Mouse (Mus musculus): ENCODE measurements at regions not wholly inside any gene's neighbourhood (a gene's known extent, or its start where the extent isn't known, plus 50 kb on each side); places are given as distances from the start of the nearest gene placed in this dataset.

- no peak for ATAC-seq (ENCODE audit: low FRiP score, low TSS enrichment)
- no peak overlapping the region for H3K9ac ChIP-seq (ENCODE audit: low read length)
- no peak overlapping the region for H3K27ac ChIP-seq (replicated peaks)
- WGBS = 33% methylated on average over 7 of the region's 7 CpGs
- H3K36me3 ChIP-seq (ENCODE audit: control insufficient read depth, insufficient read depth, low read length) = no peaks in the 10 kb centered on the region
- H3K27me3 ChIP-seq (ENCODE audit: control insufficient read depth, insufficient read depth, low read length) = no peaks in the 10 kb centered on the region
- H3K4me2 ChIP-seq (replicated peaks; ENCODE audit: low read depth) = no peak overlapping the region
- no peaks in the 10 kb centered on the region for H3K9me3 ChIP-seq (ENCODE audit: control insufficient read depth, low read length)
- no peak overlapping the region for H3K4me3 ChIP-seq (ENCODE audit: low read depth, low read length)
- H3K4me1 ChIP-seq (replicated peaks; ENCODE audit: control insufficient read depth, insufficient read depth) = no peaks in the 10 kb centered on the region
- DNase-seq (ENCODE audit: low spot score) = no peak
- no peak for TF ChIP-seq EP300 (optimal IDR thresholded peaks at IDR 0.05)
- TF ChIP-seq CTCF (IDR thresholded peaks at IDR 0.05; ENCODE audit: low read depth) = no peak
These were observed 712.1 kb upstream of the Tenm3 start for GRCm38 (mm10) chr8:49555724-49556457.

- WGBS = 61% methylated on average over 3 of the region's 3 CpGs
- no peak overlapping the region for H3K4me2 ChIP-seq (replicated peaks; ENCODE audit: low read depth)
- DNase-seq (ENCODE audit: low spot score) = no peak
- H3K9ac ChIP-seq (ENCODE audit: low read length) = no peak overlapping the region
- H3K4me3 ChIP-seq (ENCODE audit: low read depth, low read length) = no peak overlapping the region
- H3K4me1 ChIP-seq (replicated peaks; ENCODE audit: control insufficient read depth, insufficient read depth) = no peaks in the 10 kb centered on the region
- H3K27ac ChIP-seq (replicated peaks) = no peak overlapping the region
- no peaks in the 10 kb centered on the region for H3K36me3 ChIP-seq (ENCODE audit: control insufficient read depth, insufficient read depth, low read length)
- H3K9me3 ChIP-seq (ENCODE audit: control insufficient read depth, low read length) = no peaks in the 10 kb centered on the region
- TF ChIP-seq CTCF (IDR thresholded peaks at IDR 0.05; ENCODE audit: low read depth) (no peak), EP300 (optimal IDR thresholded peaks at IDR 0.05) (no peak)
- no peak for ATAC-seq (ENCODE audit: low FRiP score, low TSS enrichment)
- no peaks in the 10 kb centered on the region for H3K27me3 ChIP-seq (ENCODE audit: control insufficient read depth, insufficient read depth, low read length)
These were observed 709.4 kb upstream of the Tenm3 start for GRCm38 (mm10) chr8:49553175-49553574.

GRCm38 (mm10) chr8:49543321-49543720 is 699.6 kb upstream of the Tenm3 start:
- no peak overlapping the region for H3K4me3 ChIP-seq (ENCODE audit: low read depth, low read length)
- no peak overlapping the region for H3K27ac ChIP-seq (replicated peaks)
- ATAC-seq (ENCODE audit: low FRiP score, low TSS enrichment) (no peak), DNase-seq (ENCODE audit: low spot score) (no peak)
- no peaks in the 10 kb centered on the region for H3K36me3 ChIP-seq (ENCODE audit: control insufficient read depth, insufficient read depth, low read length)
- TF ChIP-seq CTCF (IDR thresholded peaks at IDR 0.05; ENCODE audit: low read depth) = no peak
- TF ChIP-seq EP300 (optimal IDR thresholded peaks at IDR 0.05) = no peak
- no peaks in the 10 kb centered on the region for H3K9me3 ChIP-seq (ENCODE audit: control insufficient read depth, low read length)
- H3K4me2 ChIP-seq (replicated peaks; ENCODE audit: low read depth) = no peak overlapping the region
- 75% methylated on average over 4 of the region's 4 CpGs for WGBS
- H3K27me3 ChIP-seq (ENCODE audit: control insufficient read depth, insufficient read depth, low read length) = no peaks in the 10 kb centered on the region
- no peak overlapping the region for H3K9ac ChIP-seq (ENCODE audit: low read length)
- H3K4me1 ChIP-seq (replicated peaks; ENCODE audit: control insufficient read depth, insufficient read depth) = no peaks in the 10 kb centered on the region

GRCm38 (mm10) chr8:49541337-49541736 is 697.6 kb upstream of the Tenm3 start:
- Histone ChIP-seq H3K4me3 (ENCODE audit: low read depth, low read length) (no peak overlapping the region), H3K4me2 (replicated peaks; ENCODE audit: low read depth) (no peak overlapping the region), H3K4me1 (replicated peaks; ENCODE audit: control insufficient read depth, insufficient read depth) (no peaks in the 10 kb centered on the region), H3K27me3 (ENCODE audit: control insufficient read depth, insufficient read depth, low read length) (no peaks in the 10 kb centered on the region), H3K36me3 (ENCODE audit: control insufficient read depth, insufficient read depth, low read length) (no peaks in the 10 kb centered on the region), H3K9me3 (ENCODE audit: control insufficient read depth, low read length) (no peaks in the 10 kb centered on the region), H3K27ac (replicated peaks) (no peak overlapping the region), H3K9ac (ENCODE audit: low read length) (no peak overlapping the region)
- TF ChIP-seq EP300 (optimal IDR thresholded peaks at IDR 0.05) = no peak
- no peak for TF ChIP-seq CTCF (IDR thresholded peaks at IDR 0.05; ENCODE audit: low read depth)
- ATAC-seq (ENCODE audit: low FRiP score, low TSS enrichment) = no peak
- DNase-seq (ENCODE audit: low spot score) = no peak
- WGBS = 43% methylated on average over 5 of the region's 5 CpGs

GRCm38 (mm10) chr8:49533412-49534351 is 689.9 kb upstream of the Tenm3 start:
- DNase-seq (ENCODE audit: low spot score) = no peak
- TF ChIP-seq CTCF (IDR thresholded peaks at IDR 0.05; ENCODE audit: low read depth) (no peak), EP300 (optimal IDR thresholded peaks at IDR 0.05) (no peak)
- Histone ChIP-seq H3K9ac (ENCODE audit: low read length) (no peak overlapping the region), H3K4me2 (replicated peaks; ENCODE audit: low read depth) (no peak overlapping the region), H3K9me3 (ENCODE audit: control insufficient read depth, low read length) (no peaks in the 10 kb centered on the region), H3K4me3 (ENCODE audit: low read depth, low read length) (no peak overlapping the region), H3K36me3 (ENCODE audit: control insufficient read depth, insufficient read depth, low read length) (no peaks in the 10 kb centered on the region), H3K27me3 (ENCODE audit: control insufficient read depth, insufficient read depth, low read length) (no peaks in the 10 kb centered on the region), H3K4me1 (replicated peaks; ENCODE audit: control insufficient read depth, insufficient read depth) (no peaks in the 10 kb centered on the region), H3K27ac (replicated peaks) (no peak overlapping the region)
- 72% methylated on average over 5 of the region's 5 CpGs for WGBS
- ATAC-seq (ENCODE audit: low FRiP score, low TSS enrichment) = no peak

- 68% methylated on average over 4 of the region's 4 CpGs for WGBS
- Histone ChIP-seq H3K36me3 (ENCODE audit: control insufficient read depth, insufficient read depth, low read length) (no peaks in the 10 kb centered on the region), H3K4me3 (ENCODE audit: low read depth, low read length) (no peak overlapping the region), H3K9me3 (ENCODE audit: control insufficient read depth, low read length) (no peaks in the 10 kb centered on the region), H3K4me2 (replicated peaks; ENCODE audit: low read depth) (no peak overlapping the region), H3K27ac (replicated peaks) (no peak overlapping the region), H3K9ac (ENCODE audit: low read length) (no peak overlapping the region), H3K4me1 (replicated peaks; ENCODE audit: control insufficient read depth, insufficient read depth) (no peaks in the 10 kb centered on the region), H3K27me3 (ENCODE audit: control insufficient read depth, insufficient read depth, low read length) (no peaks in the 10 kb centered on the region)
- DNase-seq (ENCODE audit: low spot score) (peak; percentile 14), ATAC-seq (ENCODE audit: low FRiP score, low TSS enrichment) (no peak)
- no peak for TF ChIP-seq EP300 (optimal IDR thresholded peaks at IDR 0.05)
- TF ChIP-seq CTCF (IDR thresholded peaks at IDR 0.05; ENCODE audit: low read depth) = peak; percentile 56
These were observed 685.5 kb upstream of the Tenm3 start for GRCm38 (mm10) chr8:49529294-49529693.
